Mouse (Mus musculus) CH12.LX (cell line): ENCODE data around the gene Caln1. TPM values are rescaled to one million over a fixed set of nuclear protein-coding genes. Genes with fewer than 3 reads are reported as not detected.

ENCODE experiments used
- DNase-seq: peaks from one replicate; pipeline ENCODE4 v3.0.0-alpha.2; 2013; ENCODE audit errors: extremely low read depth
- H3K27ac ChIP-seq: 2 replicates; pipeline ENCODE4 v1.5.1; 2012; ENCODE audit warnings: low read depth, mild to moderate bottlenecking, control low read depth, moderate library complexity; ENCODE audit not compliant: insufficient read depth
- H3K27me3 ChIP-seq: replicated peaks from 2 replicates; pipeline ENCODE3; 2012; ENCODE audit warnings: inconsistent platforms
- H3K36me3 ChIP-seq, 2 experiments: replicated peaks in 1 of 2; 2 replicates each; pipeline versions ENCODE3 to v1.6.1; 2012; ENCODE audit warnings: inconsistent platforms in 1 of 2, low read length in 1 of 2, mild to moderate bottlenecking in 1 of 2, mixed read lengths in 1 of 2, moderate library complexity in 1 of 2; ENCODE audit not compliant: control insufficient read depth in 1 of 2, insufficient read depth in 1 of 2
- H3K4me1 ChIP-seq, 2 experiments: 2 replicates each; pipeline ENCODE4 v1.6.1; 2012; ENCODE audit warnings: inconsistent platforms in 1 of 2, moderate library complexity in 1 of 2; ENCODE audit not compliant: insufficient read depth in 2 of 2, control insufficient read depth in 1 of 2
- H3K4me2 ChIP-seq: 2 replicates; pipeline ENCODE4 v1.6.1; 2012; ENCODE audit warnings: low read depth, mild to moderate bottlenecking, control low read depth; ENCODE audit not compliant: poor library complexity, insufficient read depth, severe bottlenecking
- H3K4me3 ChIP-seq, 3 experiments: fragments of 150-350 bp in 1 of 3; sonication (generic) in 1 of 3; replicated peaks in 1 of 3; 2 replicates each; pipeline versions ENCODE3 to v1.5.1; 2011 to 2012; ENCODE audit warnings: low read depth in 2 of 3, low read length in 2 of 3, mild to moderate bottlenecking in 2 of 3, moderate library complexity in 2 of 3, control low read depth in 1 of 3, improper control_type of control experiment in 1 of 3, inconsistent platforms in 1 of 3, mixed read lengths in 1 of 3; ENCODE audit not compliant: poor library complexity in 1 of 3
- H3K79me2 ChIP-seq: replicated peaks from 2 replicates; pipeline ENCODE4 v1.6.1; 2012; ENCODE audit warnings: mild to moderate bottlenecking, moderate library complexity; ENCODE audit not compliant: control insufficient read depth, poor library complexity, insufficient read depth, severe bottlenecking; ENCODE audit errors: extremely low read depth
- H3K9ac ChIP-seq: 2 replicates; pipeline ENCODE4 v1.6.1; 2012; ENCODE audit warnings: low read depth, mild to moderate bottlenecking, control low read depth, moderate library complexity; ENCODE audit not compliant: insufficient read depth
- H3K9me3 ChIP-seq: replicated peaks from 2 replicates; pipeline ENCODE3; 2012; ENCODE audit warnings: low read length, inconsistent platforms, mixed read lengths
- CHD2 ChIP-seq: IDR thresholded peaks from 2 replicates; pipeline ENCODE4 v1.6.1; 2011; ENCODE audit warnings: low read length, improper control_type of control experiment
- GABPA ChIP-seq: IDR thresholded peaks from 2 replicates; pipeline ENCODE4 v1.6.1; 2012; ENCODE audit warnings: low read depth, low read length, improper control_type of control experiment, inconsistent platforms; ENCODE audit not compliant: insufficient replicate concordance
- HCFC1 ChIP-seq: IDR thresholded peaks from 2 replicates; pipeline ENCODE4 v1.6.1; 2012; ENCODE audit warnings: low read depth, mild to moderate bottlenecking, inconsistent platforms, low read length, improper control_type of control experiment
- IRF4 ChIP-seq: IDR thresholded peaks from 2 replicates; pipeline ENCODE4 v1.6.1; 2014; ENCODE audit warnings: low read depth, mild to moderate bottlenecking, inconsistent platforms, low read length, improper control_type of control experiment
- JUND ChIP-seq: conservative IDR thresholded peaks from 2 replicates; pipeline ENCODE4 v1.6.1; 2011; ENCODE audit warnings: low read depth, low read length, improper control_type of control experiment
- MAFK ChIP-seq: IDR thresholded peaks from 2 replicates; pipeline ENCODE4 v1.6.1; 2011; ENCODE audit warnings: low read length, improper control_type of control experiment; ENCODE audit not compliant: insufficient replicate concordance
- MAZ ChIP-seq: IDR thresholded peaks from 2 replicates; pipeline ENCODE4 v1.6.1; 2012; ENCODE audit warnings: low read depth, mild to moderate bottlenecking, inconsistent platforms, low read length, improper control_type of control experiment, moderate library complexity
- MXI1 ChIP-seq: IDR thresholded peaks from 2 replicates; pipeline ENCODE4 v1.6.1; 2011; ENCODE audit warnings: mild to moderate bottlenecking, low read depth, low read length, improper control_type of control experiment
- MYC ChIP-seq: IDR thresholded peaks from 2 replicates; pipeline ENCODE4 v1.6.1; 2011; ENCODE audit warnings: low read depth, mild to moderate bottlenecking, improper control_type of control experiment, low read length
- NELFE ChIP-seq: IDR thresholded peaks from 2 replicates; pipeline ENCODE4 v1.6.1; 2011; ENCODE audit warnings: low read depth, low read length, improper control_type of control experiment
- NRF1 ChIP-seq: IDR thresholded peaks from 2 replicates; pipeline ENCODE4 v1.6.1; 2014; ENCODE audit warnings: low read depth, mild to moderate bottlenecking, inconsistent platforms, low read length, improper control_type of control experiment, moderate library complexity
- POLR2A ChIP-seq: IDR thresholded peaks from 2 replicates; pipeline ENCODE4 v1.6.1; 2011; ENCODE audit warnings: low read depth, mild to moderate bottlenecking, improper control_type of control experiment, low read length
- RCOR1 ChIP-seq: conservative IDR thresholded peaks from 2 replicates; pipeline ENCODE4 v1.6.1; 2012; ENCODE audit warnings: low read depth, mild to moderate bottlenecking, inconsistent platforms, low read length, improper control_type of control experiment
- SIN3A ChIP-seq: IDR thresholded peaks from 2 replicates; pipeline ENCODE4 v1.6.1; 2012; ENCODE audit warnings: low read length, improper control_type of control experiment, inconsistent platforms
- TBP ChIP-seq: conservative IDR thresholded peaks from 2 replicates; pipeline ENCODE4 v1.6.1; 2011; ENCODE audit warnings: low read depth, low read length, improper control_type of control experiment
- ZC3H11A ChIP-seq: IDR thresholded peaks from 2 replicates; pipeline ENCODE4 v1.6.1; 2012; ENCODE audit warnings: low read depth, mild to moderate bottlenecking, inconsistent platforms, low read length, improper control_type of control experiment
- dilution Hi-C: fragments of 300-500 bp; cut with MboI; formaldehyde crosslinking; loops from 2 replicates; pipeline ENCODE4 v1.14.3; 2020; ENCODE audit warnings: low sequenced_read_pairs; ENCODE audit not compliant: extremely low pct_unique_long_range_greater_than_20kb, extremely low pct_ligation_motif_present
- in situ Hi-C: fragments of 300-500 bp; cut with MboI; formaldehyde crosslinking; loops from 3 replicates; pipeline ENCODE4 v1.14.3; 2019; ENCODE audit warnings: low sequenced_read_pairs, low pct_ligation_motif_present, low pct_unique_long_range_greater_than_20kb, mixed read lengths
- polyA plus RNA-seq: library from polyadenylated mRNA; unstranded; fragments of >175 nt; gene quantifications from 2 replicates; pipeline ENCODE4 v1.2.1, GENCODE M21; 2012; ENCODE audit warnings: low read depth; ENCODE audit not compliant: insufficient read length
- total RNA-seq, 2 experiments: library from RNA; depleted of rRNA; stranded (reverse); fragments of 300-350 nt in 1 of 2; fragments of >200 nt in 1 of 2; gene quantifications; 2 replicates each; pipeline ENCODE4 v1.2.3; 2012 to 2014

The Caln1 gene
- total and polyA plus RNA-seq, 3 experiments: under 0.01 TPM; not detected in 2

- Histone ChIP-seq H3K4me1 (no peaks in the 10 kb centered on the region), H3K79me2 (no peaks in the 10 kb centered on the region), H3K9ac (no peak overlapping the region), H3K4me2 (no peak overlapping the region), H3K27me3 (no peaks in the 10 kb centered on the region), H3K4me3 (no peak overlapping the region), H3K36me3 (peaks cover 21 to 40% of the 10 kb centered on the region in 2 experiments), H3K27ac (no peak overlapping the region), H3K9me3 (no peaks in the 10 kb centered on the region)
- in situ Hi-C loops (no loop called here), dilution Hi-C loops (no loop called here)
- TF ChIP-seq MAFK: no peak
- DNase-seq: no peak
Observed at GRCm38 (mm10) chr5:130344999-130345398, 24.3 kb upstream of the Caln1 start.

GRCm38 (mm10) chr5:130345871-130346270 lies 23.4 kb upstream of the Caln1 start:
- Histone ChIP-seq H3K9me3 (no peaks in the 10 kb centered on the region), H3K36me3 (peaks cover 14 to 31% of the 10 kb centered on the region in 2 experiments), H3K27me3 (no peaks in the 10 kb centered on the region), H3K4me3 (no peak overlapping the region), H3K9ac (no peak overlapping the region), H3K27ac (no peak overlapping the region), H3K79me2 (no peaks in the 10 kb centered on the region), H3K4me1 (no peaks in the 10 kb centered on the region)
- in situ Hi-C loops (no loop called here), dilution Hi-C loops (no loop called here)
- DNase-seq: no peak
- TF ChIP-seq RCOR1: no peak
- no peak for TF ChIP-seq GABPA
- TF ChIP-seq ZC3H11A: no peak
- TF ChIP-seq SIN3A: no peak
- TF ChIP-seq MXI1: no peak
- TF ChIP-seq HCFC1: no peak
- TF ChIP-seq NELFE: no peak
- TF ChIP-seq TBP: no peak
- no peak for TF ChIP-seq POLR2A
- no peak for TF ChIP-seq IRF4
- TF ChIP-seq CHD2: no peak
- TF ChIP-seq NRF1: no peak
- no peak for TF ChIP-seq MAZ
- TF ChIP-seq JUND: no peak
- TF ChIP-seq MYC: no peak
- TF ChIP-seq, all 38 proteins: peak for 0
- no peak overlapping the region for H3K4me2 ChIP-seq
